Mouse (Mus musculus): ENCODE results near the gene Pithd1. TPM values are rescaled to one million over a fixed set of nuclear protein-coding genes. Genes with fewer than 3 reads are reported as not detected.

The Pithd1 gene
- total and polyA plus RNA-seq, 3 experiments: 62.8 to 77.7 TPM; not detected in 1

GRCm38 (mm10) chr4:135963457-135964193 lies 23.4 kb downstream of the Pithd1 start, which contains the start of gene Gale (continued):
- TF ChIP-seq POLR2AphosphoS5 (IDR thresholded peaks at IDR 0.05; ENCODE audit: borderline replicate concordance, low read depth, low read length): no peak
- no peak for TF ChIP-seq RAD21 (IDR thresholded peaks at IDR 0.05; ENCODE audit: low read depth, low read length)
- TF ChIP-seq CTCF (IDR thresholded peaks at IDR 0.05 in 2 of 3, conservative IDR thresholded peaks at IDR 0.05 in 1 of 3; ENCODE audit: control insufficient read depth in 1 of 3, insufficient read depth in 1 of 3, low read depth in 2 of 3, low read length in 3 of 3, poor library complexity in 1 of 3, severe bottlenecking in 1 of 3): 0 out of 6 replicates have a peak, but pooled peaks of 1 of the 3 experiments have one; percentile 3
- no peak for TF ChIP-seq BHLHE40 (IDR thresholded peaks at IDR 0.05; ENCODE audit: borderline replicate concordance, low read depth, low read length)
- peak; percentile 95 for TF ChIP-seq ELF1 (IDR thresholded peaks at IDR 0.05; ENCODE audit: low read depth, low read length)
- no peak for TF ChIP-seq ZKSCAN1 (IDR thresholded peaks at IDR 0.05; ENCODE audit: low read depth, low read length)
- TF ChIP-seq GATA1 (IDR thresholded peaks at IDR 0.05; ENCODE audit: low read depth, low read length): no peak
- TF ChIP-seq UBTF (IDR thresholded peaks at IDR 0.05; ENCODE audit: borderline replicate concordance, insufficient read depth, low read depth, low read length): 0 out of 2 replicates have a peak, but pooled peaks have one; percentile 87
- TF ChIP-seq E2F4 (IDR thresholded peaks at IDR 0.05; ENCODE audit: borderline replicate concordance, low read depth, low read length): no peak

- Histone ChIP-seq H3K9ac (ENCODE audit: control insufficient read depth, low read depth, low read length, poor library complexity, severe bottlenecking) (peak overlapping the region; percentile 90), H3K79me2 (ENCODE audit: control insufficient read depth, insufficient read depth, low read length, poor library complexity) (peaks cover 7% of the 10 kb centered on the region; the same call in 1 of the 2 replicates), H3K36me3 (ENCODE audit: control insufficient read depth in 1 of 2, insufficient read depth in 2 of 2, low read length in 2 of 2) (peaks cover 0 to 6% of the 10 kb centered on the region in 2 experiments; a peak in 3 of 4 replicates), H3K27me3 (ENCODE audit: control insufficient read depth in 1 of 2, insufficient read depth in 2 of 2, low read length in 2 of 2) (no peaks in the 10 kb centered on the region), H3K27ac (ENCODE audit: control insufficient read depth, low read depth, low read length) (peak overlapping the region; percentile 93), H3K9me3 (replicated peaks; ENCODE audit: insufficient read depth, low read length) (no peaks in the 10 kb centered on the region), H3K4me1 (ENCODE audit: control insufficient read depth in 1 of 2, insufficient read depth in 2 of 2, low read length in 2 of 2) (peaks cover 4 to 7% of the 10 kb centered on the region in 2 experiments; a peak in 3 of 4 replicates), H3K4me3 (ENCODE audit: control insufficient read depth in 1 of 2, insufficient read depth in 1 of 2, low read depth in 2 of 2, low read length in 2 of 2) (peak overlapping the region; percentile 83 to 86)
- TF ChIP-seq RAD21 (IDR thresholded peaks at IDR 0.05; ENCODE audit: low read depth, low read length) (no peak), ETS1 (IDR thresholded peaks at IDR 0.05; ENCODE audit: low read depth, low read length) (0 out of 2 replicates have a peak, but pooled peaks have one; percentile 4), GABPA (IDR thresholded peaks at IDR 0.05; ENCODE audit: low read depth, low read length) (no peak)
- no peak for DNase-seq (ENCODE audit: low read depth, low spot score)
Measured at GRCm38 (mm10) chr4:135962946-135963345, 24.1 kb downstream of the Pithd1 start.

- peaks cover 0 to 6% of the 10 kb centered on the region in 2 experiments; a peak in 3 of 4 replicates for H3K36me3 ChIP-seq (ENCODE audit: control insufficient read depth in 1 of 2, insufficient read depth in 2 of 2, low read length in 2 of 2)
- no peak overlapping the region for H3K9ac ChIP-seq (ENCODE audit: control insufficient read depth, low read depth, low read length, poor library complexity, severe bottlenecking)
- H3K27ac ChIP-seq (ENCODE audit: control insufficient read depth, low read depth, low read length): peak overlapping the region; percentile 93; the same call in 1 of the 2 replicates
Measured at GRCm38 (mm10) chr4:135962198-135962597, 24.9 kb downstream of the Pithd1 start.

More at GRCm38 (mm10) chr4:135962198-135962597, 24.9 kb downstream of the Pithd1 start:
- no peak overlapping the region for H3K4me3 ChIP-seq (ENCODE audit: control insufficient read depth in 1 of 2, insufficient read depth in 1 of 2, low read depth in 2 of 2, low read length in 2 of 2)
- TF ChIP-seq ZMIZ1 (IDR thresholded peaks at IDR 0.05; ENCODE audit: low read depth, low read length) (0 out of 2 replicates have a peak, but pooled peaks have one; percentile 22), TCF12 (IDR thresholded peaks at IDR 0.05; ENCODE audit: low read depth, low read length) (no peak), RCOR1 (IDR thresholded peaks at IDR 0.05; ENCODE audit: low read depth, low read length) (no peak)
- peaks cover 4 to 7% of the 10 kb centered on the region in 2 experiments; a peak in 3 of 4 replicates for H3K4me1 ChIP-seq (ENCODE audit: control insufficient read depth in 1 of 2, insufficient read depth in 2 of 2, low read length in 2 of 2)
- H3K79me2 ChIP-seq (ENCODE audit: control insufficient read depth, insufficient read depth, low read length, poor library complexity): peaks cover 7% of the 10 kb centered on the region; the same call in 1 of the 2 replicates
- no peaks in the 10 kb centered on the region for H3K27me3 ChIP-seq (ENCODE audit: control insufficient read depth in 1 of 2, insufficient read depth in 2 of 2, low read length in 2 of 2)
- no peaks in the 10 kb centered on the region for H3K9me3 ChIP-seq (replicated peaks; ENCODE audit: insufficient read depth, low read length)
- DNase-seq (ENCODE audit: low read depth, low spot score): no peak
